Mouse (Mus musculus) ES-E14 (cell line): ENCODE data around the gene Pcgf6. TPM values are rescaled to one million over a fixed set of nuclear protein-coding genes. Genes with fewer than 3 reads are reported as not detected.

Experiments used
- DNase-seq: peaks from one replicate; pipeline ENCODE4 v3.0.0-alpha.2; 2013; ENCODE audit warnings: low read depth, low spot score
- H3K27ac ChIP-seq: 2 replicates; pipeline ENCODE4 v1.5.1; 2012; ENCODE audit warnings: low read depth, mild to moderate bottlenecking, low read length, moderate library complexity, mixed read lengths; ENCODE audit not compliant: poor library complexity, insufficient read depth, severe bottlenecking
- H3K36me3 ChIP-seq: 2 replicates; pipeline ENCODE4 v1.6.1; 2012; ENCODE audit warnings: mild to moderate bottlenecking, low read length, moderate library complexity, mixed read lengths; ENCODE audit not compliant: control insufficient read depth, poor library complexity, insufficient read depth, severe bottlenecking
- H3K4me1 ChIP-seq, 2 experiments: fragments of 150-350 bp in 1 of 2; sonication (generic) in 1 of 2; 2 replicates each; pipeline ENCODE4 v1.6.1; 2012; ENCODE audit warnings: low read length in 2 of 2, mild to moderate bottlenecking in 1 of 2, mixed read lengths in 1 of 2; ENCODE audit not compliant: control insufficient read depth in 2 of 2, insufficient read depth in 2 of 2, poor library complexity in 1 of 2
- H3K4me3 ChIP-seq, 2 experiments: fragments of 150-350 bp in 1 of 2; sonication (generic) in 1 of 2; 2 replicates each; pipeline ENCODE4 v1.5.1; 2012; ENCODE audit warnings: low read length in 2 of 2, low read depth in 1 of 2, mild to moderate bottlenecking in 1 of 2, mixed read lengths in 1 of 2; ENCODE audit not compliant: insufficient read depth in 1 of 2, poor library complexity in 1 of 2, severe bottlenecking in 1 of 2
- H3K9ac ChIP-seq: 2 replicates; pipeline ENCODE4 v1.6.1; 2012; ENCODE audit warnings: low read depth, mild to moderate bottlenecking, low read length, mixed read lengths; ENCODE audit not compliant: poor library complexity, insufficient read depth, severe bottlenecking
- H3K9me3 ChIP-seq: fragments of 150-350 bp; sonication (generic); 2 replicates; pipeline ENCODE4 v1.6.1; 2012; ENCODE audit warnings: low read depth, mild to moderate bottlenecking, low read length; ENCODE audit not compliant: control insufficient read depth, insufficient read depth
- CHD2 ChIP-seq: IDR thresholded peaks from 2 replicates; pipeline ENCODE4 v1.6.1; 2014; ENCODE audit warnings: mild to moderate bottlenecking, low read depth, low read length, inconsistent platforms
- HCFC1 ChIP-seq: IDR thresholded peaks from 2 replicates; pipeline ENCODE4 v1.6.1; 2012; ENCODE audit warnings: low read length, inconsistent platforms, borderline replicate concordance; ENCODE audit not compliant: insufficient read depth
- MAFK ChIP-seq: IDR thresholded peaks from 2 replicates; pipeline ENCODE4 v1.6.1; 2014; ENCODE audit warnings: mild to moderate bottlenecking, low read depth, low read length, inconsistent platforms; ENCODE audit not compliant: insufficient read depth
- ZC3H11A ChIP-seq: IDR thresholded peaks from 2 replicates; pipeline ENCODE4 v1.6.1; 2012; ENCODE audit warnings: low read depth, mild to moderate bottlenecking, inconsistent platforms, low read length, borderline replicate concordance
- ZNF384 ChIP-seq: IDR thresholded peaks from 2 replicates; pipeline ENCODE4 v1.6.1; 2012; ENCODE audit warnings: low read depth, low read length, inconsistent platforms
- in situ Hi-C, 2 experiments: fragments of 600-800 bp; cut with MboI; formaldehyde crosslinking; loops; one replicate each; pipeline ENCODE4 v1.15.1; 2025; ENCODE audit warnings: low sequenced_read_pairs in 2 of 2, inconsistent platforms in 1 of 2; ENCODE audit not compliant: unreplicated experiment in 2 of 2
- total RNA-seq: library from RNA; depleted of rRNA; stranded (reverse); fragments of 300-350 nt; gene quantifications from 2 replicates; pipeline ENCODE4 v1.2.3, GENCODE M21; 2012; rRNA removed

The Pcgf6 gene
- total RNA-seq, 1 experiment = 40.2 TPM

DNA sequence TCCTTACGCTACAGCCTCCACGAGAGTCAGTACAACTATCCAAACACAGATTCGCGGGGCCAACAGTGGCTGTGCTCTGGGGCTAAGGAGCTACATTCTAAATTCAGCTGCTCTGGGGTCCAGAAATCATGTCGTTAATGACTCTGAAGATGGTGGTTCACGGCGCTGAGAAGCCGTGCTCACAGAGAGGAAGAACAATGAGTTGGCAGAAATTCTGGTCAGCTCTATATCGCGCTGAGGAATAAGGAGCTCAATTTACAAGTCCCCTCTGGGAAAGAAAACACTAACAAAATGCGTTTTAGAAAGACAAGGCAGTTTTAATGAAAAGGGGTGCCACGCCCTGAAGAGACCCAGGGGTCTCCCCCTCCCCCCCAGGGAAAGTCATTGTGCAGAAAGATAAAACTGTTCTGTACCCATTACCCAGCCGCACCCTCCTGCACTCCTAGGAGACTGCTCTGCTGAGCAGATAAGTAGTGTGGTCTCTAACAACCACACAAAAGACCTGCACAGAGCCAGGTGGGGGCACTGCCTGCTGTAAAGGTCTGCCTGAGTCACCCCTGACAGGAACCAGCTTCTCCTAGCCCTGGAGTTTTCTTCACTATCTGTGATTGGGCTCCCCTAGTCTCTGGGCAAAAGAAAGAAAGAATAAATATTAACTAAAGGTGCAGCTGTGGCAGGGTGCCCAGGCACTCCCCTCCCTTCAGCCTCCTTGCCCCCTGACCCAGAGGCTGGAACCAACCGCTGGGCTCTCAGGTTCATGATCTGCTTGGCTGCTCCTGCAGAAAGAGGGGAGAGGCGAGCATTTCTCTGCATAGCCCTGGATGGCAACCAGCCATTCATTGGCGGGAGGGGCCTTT, 62.2 kb downstream of the Pcgf6 start:
- Histone ChIP-seq H3K36me3 (no peaks in the 10 kb centered on the region), H3K9me3 (no peaks in the 10 kb centered on the region), H3K9ac (peak overlapping the region; percentile 4; the same call in 1 of the 2 replicates), H3K27ac (peak overlapping the region; percentile 54), H3K4me1 (peaks cover 7 to 28% of the 10 kb centered on the region in 2 experiments; a peak in 3 of 4 replicates), H3K4me3 (peak overlapping the region; percentile 1 to 2; a peak in 1 of 4 replicates)
- TF ChIP-seq MAFK (peak; percentile 78), ZNF384 (no peak), HCFC1 (no peak), CHD2 (no peak), ZC3H11A (no peak)
- DNase-seq = no peak
- in situ Hi-C loops = loop anchor here in 1 of 2 experiments (10.0 kb wide), 1 partner anchor 224 kb away; the partner anchor contains the start of gene Cnnm2

DNA sequence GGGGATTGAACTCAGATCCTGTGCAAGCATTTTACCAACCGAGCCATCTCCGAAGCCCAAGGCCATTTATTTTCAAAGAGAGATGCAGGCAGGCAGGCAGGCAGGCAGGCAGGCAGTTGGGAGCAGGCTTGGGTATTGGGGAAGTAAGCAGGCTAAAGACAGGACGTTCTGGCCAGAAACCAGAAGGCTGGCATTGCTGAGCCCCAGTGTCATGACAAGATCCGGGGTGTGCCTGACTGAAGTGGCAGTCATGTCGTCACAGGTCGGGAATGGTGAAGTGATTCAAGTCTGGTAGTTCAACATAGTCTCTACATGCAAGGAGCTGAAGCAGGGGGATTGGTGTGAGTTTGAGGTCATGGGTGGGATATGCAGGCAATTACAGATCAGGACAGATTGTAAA, 63.1 kb downstream of the Pcgf6 start:
- Histone ChIP-seq H3K27ac (no peak overlapping the region), H3K4me3 (no peak overlapping the region), H3K4me1 (peaks cover 11 to 28% of the 10 kb centered on the region in 2 experiments; a peak in 3 of 4 replicates), H3K9ac (no peak overlapping the region), H3K36me3 (no peaks in the 10 kb centered on the region), H3K9me3 (no peaks in the 10 kb centered on the region)
- no peak for DNase-seq
- in situ Hi-C loops = loop anchor here in 1 of 2 experiments (10.0 kb wide), 1 partner anchor 223 kb away; the partner anchor contains the start of gene Cnnm2
- TF ChIP-seq ZNF384 = no peak
- TF ChIP-seq CHD2 = no peak

DNA sequence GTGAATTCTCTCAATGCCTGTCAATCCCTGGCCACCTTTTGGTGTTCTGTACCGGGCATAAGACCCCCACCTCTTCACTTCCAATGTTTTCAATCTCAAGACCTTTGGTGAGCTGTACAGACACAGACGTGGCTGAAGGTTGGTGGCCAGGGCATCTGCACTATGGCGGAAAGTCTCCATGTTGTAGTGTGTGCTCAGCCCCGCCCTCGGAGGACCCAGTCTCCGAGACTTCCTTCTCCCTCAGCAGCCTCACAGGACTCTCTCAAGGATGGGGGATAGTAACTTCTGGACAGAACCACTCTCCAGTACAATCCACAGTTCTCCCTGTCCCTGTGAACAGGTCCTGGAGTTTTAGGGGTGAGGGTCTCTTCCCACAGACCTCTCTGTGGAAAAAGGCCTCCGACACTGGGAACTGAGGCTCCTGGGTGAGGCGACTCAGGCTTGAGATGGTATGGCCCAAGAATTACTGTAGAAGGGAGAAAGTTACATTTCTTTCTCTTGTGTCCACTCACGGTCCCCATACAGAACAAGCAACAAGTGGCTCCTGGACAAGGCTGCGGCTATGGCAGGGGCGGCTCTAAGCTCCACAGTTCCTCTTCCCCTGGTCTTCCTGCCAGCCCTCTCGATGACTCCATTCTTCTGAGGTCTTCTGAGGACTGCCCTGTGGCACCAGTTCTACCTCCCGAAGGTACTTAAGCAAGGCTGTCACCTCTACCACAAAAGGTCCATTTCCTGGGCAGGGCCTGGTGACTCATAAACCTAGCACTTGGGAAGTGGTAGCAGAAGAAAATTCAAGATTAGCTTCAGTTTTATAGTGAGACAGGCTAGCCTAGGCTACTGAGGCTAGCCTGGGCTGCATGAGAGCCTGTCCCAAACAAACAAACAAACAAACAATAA, 65.7 kb downstream of the Pcgf6 start:
- TF ChIP-seq ZC3H11A (no peak), ZNF384 (no peak), MAFK (no peak)
- Histone ChIP-seq H3K27ac (no peak overlapping the region; the same call in 1 of the 2 replicates), H3K4me3 (peak overlapping the region in 1 of 2 experiments; percentile 11; a peak in 1 of 4 replicates), H3K36me3 (no peaks in the 10 kb centered on the region), H3K9ac (peak overlapping the region; percentile 7; the same call in 1 of the 2 replicates), H3K4me1 (peaks cover 11 to 33% of the 10 kb centered on the region in 2 experiments; a peak in 3 of 4 replicates), H3K9me3 (no peaks in the 10 kb centered on the region)
- in situ Hi-C loops = loop anchor here in 1 of 2 experiments (10.0 kb wide), 1 partner anchor 220 kb away; the partner anchor contains the start of gene Cnnm2
- DNase-seq = no peak

DNA sequence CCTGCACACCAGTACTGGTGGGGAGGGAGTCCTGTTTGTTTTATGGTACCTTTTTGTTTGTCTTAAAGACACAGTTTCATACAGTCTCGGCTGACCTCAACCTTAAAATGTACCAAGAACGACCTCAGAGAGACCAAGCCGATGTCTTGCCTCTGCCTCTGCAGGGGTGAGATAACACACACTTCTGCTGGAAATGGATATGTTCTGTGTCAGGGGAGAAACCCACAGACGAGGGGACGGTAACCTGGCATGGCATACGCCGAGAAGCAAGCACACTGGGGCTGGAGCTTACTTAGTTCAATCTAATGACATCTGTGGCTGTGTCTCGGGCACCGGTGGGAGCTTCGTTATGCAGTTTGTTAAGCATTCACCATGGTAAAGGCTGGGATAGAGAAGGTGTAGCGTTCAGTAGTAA, 66.7 kb downstream of the Pcgf6 start:
- peak overlapping the region; percentile 3; the same call in 1 of the 2 replicates for H3K9ac ChIP-seq
- peaks cover 11 to 30% of the 10 kb centered on the region in 2 experiments; a peak in 3 of 4 replicates for H3K4me1 ChIP-seq
- H3K4me3 ChIP-seq = peak overlapping the region in 1 of 2 experiments; percentile 11; a peak in 1 of 4 replicates
- no peak for TF ChIP-seq ZNF384
- no peak for TF ChIP-seq HCFC1
- no peak for TF ChIP-seq CHD2
- no peak for TF ChIP-seq MAFK
- no peaks in the 10 kb centered on the region for H3K36me3 ChIP-seq
- DNase-seq = no peak
- 0 out of 2 replicates have a peak overlapping the region, but pooled peaks have one; percentile 16 for H3K27ac ChIP-seq
- H3K9me3 ChIP-seq = no peaks in the 10 kb centered on the region
- in situ Hi-C loops = loop anchor here in 1 of 2 experiments (10.0 kb wide), 1 partner anchor 219 kb away; the partner anchor contains the start of gene Cnnm2

Other genes starting within 250 kb of the Pcgf6 start
- gene Ina, start 36.2 kb downstream of the Pcgf6 start, total RNA-seq = 9.8 and 18.4 TPM in 2 replicates
- gene Nt5c2, start 35.8 kb downstream of the Pcgf6 start, total RNA-seq = 26.9 and 27.0 TPM in 2 replicates
- gene Taf5, start 16.8 kb upstream of the Pcgf6 start, total RNA-seq = 17.1 and 19.2 TPM in 2 replicates
- 236 and 385 TPM in 2 replicates for gene Usmg5, start 39.7 kb upstream of the Pcgf6 start, total RNA-seq
- gene Pdcd11, start 39.9 kb upstream of the Pcgf6 start, total RNA-seq = 117 and 129 TPM in 2 replicates
- gene Calhm2, start 87.4 kb upstream of the Pcgf6 start, total RNA-seq = 3.2 and 5.5 TPM in 2 replicates
- gene Calhm1, start 93.3 kb upstream of the Pcgf6 start, total RNA-seq = not detected in 2 replicates
- gene Calhm3, start 106.9 kb upstream of the Pcgf6 start, total RNA-seq = 2.8 and 3.8 TPM in 2 replicates
- 10.2 and 14.7 TPM in 2 replicates for gene Neurl1a, start 127.9 kb upstream of the Pcgf6 start, total RNA-seq